Mouse (Mus musculus) neural tube, embryonic 12.5 days (tissue): ENCODE data around the gene Sgpp1. TPM values are rescaled to one million over a fixed set of nuclear protein-coding genes. Genes with fewer than 3 reads are reported as not detected.
A peak's percentile ranks its signal among the peaks of the same experiment; 100 is the strongest.

ENCODE experiments used
- ATAC-seq: fragments of 200-750 bp; cut with Nextera tagmentation; 2 replicates; pipeline ENCODE4 v1.8.0; 2017; ENCODE audit warnings: low read depth, mild to moderate bottlenecking, moderate TSS enrichment, moderate library complexity; ENCODE audit not compliant: low FRiP score
- H3K27ac ChIP-seq: fragments of 300-500 bp; sonication (generic); 2 replicates; pipeline ENCODE4 v1.5.1; 2016
- H3K27me3 ChIP-seq: fragments of 300-500 bp; sonication (generic); replicated peaks from 2 replicates; pipeline ENCODE4 v1.6.1; 2016; ENCODE audit warnings: mild to moderate bottlenecking
- H3K36me3 ChIP-seq: fragments of 300-500 bp; sonication (generic); 2 replicates; pipeline ENCODE4 v1.6.1; 2016; ENCODE audit warnings: mild to moderate bottlenecking
- H3K4me1 ChIP-seq: fragments of 300-500 bp; sonication (generic); 2 replicates; pipeline ENCODE4 v1.6.1; 2016
- H3K4me2 ChIP-seq: fragments of 300-500 bp; sonication (generic); replicated peaks from 2 replicates; pipeline ENCODE4 v1.6.1; 2016; ENCODE audit warnings: mild to moderate bottlenecking
- H3K4me3 ChIP-seq: fragments of 300-500 bp; sonication (generic); 2 replicates; pipeline ENCODE4 v1.5.1; 2016
- H3K9ac ChIP-seq: fragments of 300-500 bp; sonication (generic); 2 replicates; pipeline ENCODE4 v1.6.1; 2016; ENCODE audit warnings: mild to moderate bottlenecking
- H3K9me3 ChIP-seq: fragments of 300-500 bp; sonication (generic); 2 replicates; pipeline ENCODE4 v1.6.1; 2016; ENCODE audit warnings: mild to moderate bottlenecking
- WGBS: fragments of 180-500 bp; shearing (Covaris S2); methylation state at CpG from one replicate; pipeline ENCODE4 v1.1.7; 2016; 5-methylcytosine and 5-hydroxymethylcytosine counted together
- polyA plus RNA-seq: library from polyadenylated mRNA; unstranded; fragments of >200 nt; fragmentation: Nextera tagmentation; extraction: Ambion mirVana; gene quantifications from 2 replicates; pipeline ENCODE4 v1.2.1, GENCODE M21; 2016

Sgpp1 gene
- 8.3 and 8.6 TPM in 2 replicates for polyA plus RNA-seq

DNA sequence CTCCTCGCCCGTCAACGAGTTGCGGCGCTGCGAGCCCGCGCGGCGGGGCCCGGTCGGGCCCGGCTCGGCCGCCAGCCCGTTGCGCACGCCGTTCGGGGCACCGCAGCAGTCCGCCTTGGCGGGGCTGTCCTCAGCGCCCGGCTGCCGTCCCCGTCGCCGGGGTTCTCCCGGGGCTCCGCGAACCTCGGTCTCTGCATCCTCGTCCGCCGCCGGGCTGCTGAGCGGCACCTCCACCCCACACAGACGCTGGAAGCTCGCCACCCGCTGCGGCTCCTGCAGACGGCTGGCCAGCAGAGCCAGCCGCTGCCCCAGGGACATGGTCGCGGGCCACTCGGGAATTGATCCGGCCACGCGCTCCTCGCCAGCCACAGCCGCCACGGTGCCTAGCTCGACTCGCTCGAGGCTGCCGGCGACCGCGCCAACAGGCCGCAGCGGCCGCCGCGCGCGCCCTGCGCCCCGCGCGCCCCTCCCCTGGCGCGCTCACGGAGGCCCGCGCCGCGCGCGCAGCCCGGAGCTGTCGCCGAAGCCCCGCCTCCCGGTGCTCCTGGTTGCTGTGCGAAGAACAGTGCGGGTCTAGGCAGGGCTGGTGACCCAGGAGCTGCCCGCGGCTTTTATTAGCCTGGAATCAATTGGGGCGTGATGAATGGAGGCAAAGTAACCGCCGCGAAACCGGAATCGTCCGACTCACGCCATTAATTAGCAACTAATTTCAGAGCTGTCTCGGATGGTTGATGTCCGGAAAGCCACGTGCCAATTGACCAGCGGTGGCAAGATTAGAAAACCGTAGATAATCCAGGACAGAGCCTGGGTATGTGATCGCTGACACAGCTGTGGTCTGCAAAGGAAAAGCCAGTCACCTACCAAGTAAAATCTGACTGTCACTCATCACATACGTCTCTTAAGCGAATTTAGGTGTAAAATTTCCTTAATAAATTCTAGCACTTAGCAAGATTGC is at the start of gene Sgpp1:
TSS of gene Sgpp1 (minus strand) at position 484 of the 955 bp plus-strand sequence.
- Histone ChIP-seq H3K4me3 (peak within 1 kb of the TSS; percentile 74), H3K36me3 (no peaks in the 10 kb centered on the region), H3K9ac (peak within 1 kb of the TSS; percentile 90), H3K27ac (0 out of 2 replicates have a peak within 1 kb of the TSS, but pooled peaks have one; percentile 17), H3K27me3 (peaks cover 39% of the 10 kb centered on the region), H3K4me2 (peak within 1 kb of the TSS; percentile 92), H3K9me3 (no peaks in the 10 kb centered on the region), H3K4me1 (peaks cover 16% of the 10 kb centered on the region)
- under 1% methylated on average over 105 of the region's 105 CpGs for WGBS
- peak; percentile 95 for ATAC-seq

- Histone ChIP-seq H3K9ac (no peak overlapping the region), H3K4me1 (no peaks in the 10 kb centered on the region), H3K27ac (no peak overlapping the region), H3K4me3 (no peak overlapping the region), H3K4me2 (no peak overlapping the region), H3K27me3 (no peaks in the 10 kb centered on the region), H3K36me3 (no peaks in the 10 kb centered on the region), H3K9me3 (no peaks in the 10 kb centered on the region)
- ATAC-seq, result no peak
- 90% methylated on average over 2 of the region's 2 CpGs for WGBS
Measured at GRCm38 (mm10) chr12:75784271-75784751, 48.8 kb upstream of the Sgpp1 start.

- 87% methylated on average over 7 of the region's 7 CpGs for WGBS
- H3K27ac ChIP-seq, result no peak overlapping the region
- H3K36me3 ChIP-seq, result no peaks in the 10 kb centered on the region
- ATAC-seq, result no peak
- H3K27me3 ChIP-seq, result no peaks in the 10 kb centered on the region
- H3K9ac ChIP-seq, result no peak overlapping the region
- no peaks in the 10 kb centered on the region for H3K9me3 ChIP-seq
- no peak overlapping the region for H3K4me2 ChIP-seq
- H3K4me1 ChIP-seq, result no peaks in the 10 kb centered on the region
- H3K4me3 ChIP-seq, result no peak overlapping the region
Measured at GRCm38 (mm10) chr12:75781995-75782394, 46.5 kb upstream of the Sgpp1 start.

DNA sequence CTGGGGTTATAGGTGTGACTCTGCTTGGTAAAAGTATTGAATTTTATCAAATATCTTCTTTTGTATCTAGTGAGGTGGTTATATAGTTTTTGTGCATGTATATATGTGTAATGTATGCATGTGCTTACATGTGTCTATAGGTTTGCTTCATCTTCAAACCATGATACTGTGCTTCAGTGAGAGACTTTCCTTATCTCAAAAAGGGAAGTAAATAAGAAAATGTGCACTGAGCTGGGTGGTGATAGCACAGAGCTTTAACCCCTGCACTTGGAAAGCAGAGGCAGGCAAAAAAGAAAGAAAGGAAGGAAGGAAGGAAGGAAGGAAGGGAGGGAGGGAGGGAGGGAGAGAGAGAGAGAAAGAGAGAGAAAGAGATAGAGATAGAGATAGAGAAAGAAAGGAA is 45.9 kb upstream of the Sgpp1 start:
- H3K9me3 ChIP-seq, result no peaks in the 10 kb centered on the region
- H3K9ac ChIP-seq, result no peak overlapping the region
- H3K27ac ChIP-seq, result no peak overlapping the region
- no peaks in the 10 kb centered on the region for H3K4me1 ChIP-seq
- H3K4me2 ChIP-seq, result no peak overlapping the region
- no peaks in the 10 kb centered on the region for H3K36me3 ChIP-seq
- H3K27me3 ChIP-seq, result no peaks in the 10 kb centered on the region
- H3K4me3 ChIP-seq, result no peak overlapping the region
- ATAC-seq, result no peak

- Histone ChIP-seq H3K27me3 (no peaks in the 10 kb centered on the region), H3K36me3 (no peaks in the 10 kb centered on the region), H3K4me2 (no peak overlapping the region), H3K4me1 (no peaks in the 10 kb centered on the region), H3K9me3 (no peaks in the 10 kb centered on the region), H3K4me3 (no peak overlapping the region), H3K9ac (no peak overlapping the region), H3K27ac (no peak overlapping the region)
- no peak for ATAC-seq
- 21% methylated on average over 3 of the region's 3 CpGs for WGBS
Measured at GRCm38 (mm10) chr12:75772424-75773034, 37.0 kb upstream of the Sgpp1 start.

- Histone ChIP-seq H3K9ac (no peak overlapping the region), H3K9me3 (no peaks in the 10 kb centered on the region), H3K27me3 (no peaks in the 10 kb centered on the region), H3K27ac (no peak overlapping the region), H3K4me3 (no peak overlapping the region), H3K36me3 (no peaks in the 10 kb centered on the region), H3K4me2 (no peak overlapping the region), H3K4me1 (no peaks in the 10 kb centered on the region)
- no peak for ATAC-seq
- 70% methylated on average over 3 of the region's 3 CpGs for WGBS
Measured at GRCm38 (mm10) chr12:75771410-75771809, 35.9 kb upstream of the Sgpp1 start.

GRCm38 (mm10) chr12:75766885-75767317 is 31.4 kb upstream of the Sgpp1 start:
- H3K4me1 ChIP-seq, result no peaks in the 10 kb centered on the region; the same call in 1 of the 2 replicates
- no peak overlapping the region for H3K4me2 ChIP-seq
- ATAC-seq, result no peak
- H3K27ac ChIP-seq, result no peak overlapping the region
- 62% methylated on average over 8 of the region's 8 CpGs for WGBS
- no peak overlapping the region for H3K4me3 ChIP-seq
- H3K9me3 ChIP-seq, result no peaks in the 10 kb centered on the region
- H3K9ac ChIP-seq, result no peak overlapping the region
- H3K27me3 ChIP-seq, result no peaks in the 10 kb centered on the region
- H3K36me3 ChIP-seq, result no peaks in the 10 kb centered on the region

- H3K9me3 ChIP-seq, result no peaks in the 10 kb centered on the region
- no peaks in the 10 kb centered on the region for H3K27me3 ChIP-seq
- WGBS, result 53% methylated on average over 6 of the region's 6 CpGs
- no peak overlapping the region for H3K4me3 ChIP-seq
- no peaks in the 10 kb centered on the region; the same call in 1 of the 2 replicates for H3K4me1 ChIP-seq
- H3K4me2 ChIP-seq, result no peak overlapping the region
- ATAC-seq, result no peak
- no peak overlapping the region for H3K27ac ChIP-seq
- H3K36me3 ChIP-seq, result no peaks in the 10 kb centered on the region
- no peak overlapping the region for H3K9ac ChIP-seq
Measured at GRCm38 (mm10) chr12:75766395-75766794, 30.9 kb upstream of the Sgpp1 start.

GRCm38 (mm10) chr12:75765751-75766150 is 30.2 kb upstream of the Sgpp1 start:
- H3K4me1 ChIP-seq, result no peaks in the 10 kb centered on the region; the same call in 1 of the 2 replicates
- H3K36me3 ChIP-seq, result no peaks in the 10 kb centered on the region
- H3K4me3 ChIP-seq, result no peak overlapping the region
- ATAC-seq, result no peak
- H3K9me3 ChIP-seq, result no peaks in the 10 kb centered on the region
- no peak overlapping the region for H3K4me2 ChIP-seq
- H3K27me3 ChIP-seq, result no peaks in the 10 kb centered on the region
- no peak overlapping the region for H3K27ac ChIP-seq
- WGBS, result 84% methylated on average over 3 of the region's 3 CpGs
- no peak overlapping the region for H3K9ac ChIP-seq

- H3K9ac ChIP-seq, result no peak overlapping the region
- no peaks in the 10 kb centered on the region for H3K9me3 ChIP-seq
- 94% methylated on average over 2 of the region's 2 CpGs for WGBS
- no peak overlapping the region for H3K27ac ChIP-seq
- no peak overlapping the region for H3K4me3 ChIP-seq
- H3K4me1 ChIP-seq, result 0 out of 2 replicates have a peak, but pooled peaks cover 4% of the 10 kb centered on the region
- H3K4me2 ChIP-seq, result no peak overlapping the region
- ATAC-seq, result no peak
- no peaks in the 10 kb centered on the region for H3K36me3 ChIP-seq
- H3K27me3 ChIP-seq, result no peaks in the 10 kb centered on the region
Measured at GRCm38 (mm10) chr12:75756387-75756786, 20.9 kb upstream of the Sgpp1 start.

DNA sequence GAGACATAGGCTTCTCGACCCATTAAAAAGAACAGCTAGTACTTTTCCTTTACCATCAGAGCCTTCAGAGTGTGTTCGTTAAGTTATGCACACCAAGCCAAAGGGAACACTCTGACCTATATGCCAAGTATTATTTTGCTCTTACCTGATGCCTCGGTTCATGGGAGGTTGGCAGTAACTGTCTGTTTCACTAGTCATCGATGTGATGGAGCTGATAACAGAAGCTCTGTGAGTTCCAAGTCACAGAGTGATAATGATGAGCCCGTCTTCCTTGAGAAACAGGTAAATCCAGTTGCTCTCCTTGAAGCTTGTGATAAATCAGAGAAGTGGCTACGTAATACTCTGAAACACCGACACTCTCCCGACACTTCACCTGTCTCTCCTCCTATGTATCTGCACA is 18.2 kb upstream of the Sgpp1 start:
- H3K27ac ChIP-seq, result no peak overlapping the region
- 93% methylated on average over 8 of the region's 8 CpGs for WGBS
- H3K4me1 ChIP-seq, result no peaks in the 10 kb centered on the region
- no peak overlapping the region for H3K4me2 ChIP-seq
- H3K9me3 ChIP-seq, result no peaks in the 10 kb centered on the region
- no peaks in the 10 kb centered on the region for H3K36me3 ChIP-seq
- H3K9ac ChIP-seq, result no peak overlapping the region
- no peaks in the 10 kb centered on the region for H3K27me3 ChIP-seq
- H3K4me3 ChIP-seq, result no peak overlapping the region
- ATAC-seq, result no peak

DNA sequence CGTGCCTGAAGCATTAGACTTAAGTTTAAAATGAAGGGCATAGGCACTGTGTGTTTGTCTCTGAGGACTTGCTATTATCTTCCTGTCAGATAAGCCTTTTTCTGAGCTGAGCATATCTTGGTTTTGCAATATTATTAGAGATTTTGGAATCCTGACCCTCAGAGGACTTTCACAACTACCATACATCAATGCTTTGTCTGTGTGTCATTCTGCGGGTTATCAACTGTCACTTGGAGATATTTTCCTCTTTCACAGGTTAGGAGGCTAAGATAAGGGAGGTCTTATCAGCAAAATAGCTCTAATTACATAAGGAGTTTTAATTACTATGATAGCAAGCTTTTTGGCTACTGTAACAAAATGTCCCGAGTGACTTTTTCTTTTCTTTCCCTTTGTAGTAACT is 16.5 kb upstream of the Sgpp1 start:
- 91% methylated on average over 3 of the region's 3 CpGs for WGBS
- Histone ChIP-seq H3K27me3 (no peaks in the 10 kb centered on the region), H3K27ac (no peak overlapping the region), H3K4me3 (no peak overlapping the region), H3K36me3 (no peaks in the 10 kb centered on the region), H3K9ac (no peak overlapping the region), H3K9me3 (no peaks in the 10 kb centered on the region), H3K4me2 (no peak overlapping the region), H3K4me1 (no peaks in the 10 kb centered on the region)
- ATAC-seq, result no peak
